Mouse (Mus musculus) mesoderm, embryonic 11.5 days (tissue): ENCODE measurements around the gene Cidec.
A peak's percentile ranks its signal among the peaks of the same experiment; 100 is the strongest.

Experiments used
- DNase-seq: peaks from one replicate; pipeline ENCODE4 v3.0.0-alpha.2; 2012; ENCODE audit warnings: low read depth, low spot score

Cidec gene

GRCm38 (mm10) chr6:113444207-113444965 is 8.8 kb upstream of the Cidec start:
- no peak for DNase-seq

- peak; percentile 19 for DNase-seq
These were observed 7.5 kb upstream of the Cidec start for GRCm38 (mm10) chr6:113443091-113443490.

GRCm38 (mm10) chr6:113442442-113443090 is 7.0 kb upstream of the Cidec start, which contains the start of gene Jagn1:
Gene Jagn1, plus strand, starts transcription at chr6:113442569.
- DNase-seq = peak; percentile 93

- DNase-seq = no peak
These were observed 6.5 kb upstream of the Cidec start for GRCm38 (mm10) chr6:113442087-113442441.

- peak; percentile 77 for DNase-seq
These were observed 5.7 kb upstream of the Cidec start for GRCm38 (mm10) chr6:113441147-113441680.

GRCm38 (mm10) chr6:113440686-113441085 is 5.1 kb upstream of the Cidec start:
- no peak for DNase-seq

- DNase-seq = no peak
These were observed 3.3 kb upstream of the Cidec start for GRCm38 (mm10) chr6:113438721-113439430.

GRCm38 (mm10) chr6:113437135-113437534 is 1.6 kb upstream of the Cidec start:
- DNase-seq = no peak

- no peak for DNase-seq
These were observed 869 bp downstream of the Cidec start for GRCm38 (mm10) chr6:113434691-113435090.

GRCm38 (mm10) chr6:113433661-113434060 is 1.9 kb downstream of the Cidec start:
- no peak for DNase-seq

- no peak for DNase-seq
These were observed 3.8 kb downstream of the Cidec start for GRCm38 (mm10) chr6:113431801-113432200.

GRCm38 (mm10) chr6:113430846-113431245 is 4.7 kb downstream of the Cidec start:
- DNase-seq = no peak

- DNase-seq = no peak
These were observed 5.6 kb downstream of the Cidec start for GRCm38 (mm10) chr6:113429965-113430364.

- DNase-seq = no peak
These were observed 7.6 kb downstream of the Cidec start for GRCm38 (mm10) chr6:113428006-113428405.

GRCm38 (mm10) chr6:113427397-113427796 is 8.2 kb downstream of the Cidec start:
- DNase-seq = peak; percentile 70

GRCm38 (mm10) chr6:113426696-113427095 is 8.9 kb downstream of the Cidec start:
- DNase-seq = no peak

- no peak for DNase-seq
These were observed 11.4 kb downstream of the Cidec start for GRCm38 (mm10) chr6:113424187-113424586.

GRCm38 (mm10) chr6:113423000-113423399 is 12.6 kb downstream of the Cidec start:
- DNase-seq = no peak

- peak; percentile 99 for DNase-seq
These were observed 16.4 kb downstream of the Cidec start, which contains the start of gene Rpusd3 for GRCm38 (mm10) chr6:113419199-113419587. Gene Rpusd3, minus strand, starts transcription at chr6:113419340.

GRCm38 (mm10) chr6:113418441-113419198 is 16.9 kb downstream of the Cidec start:
- no peak for DNase-seq

- DNase-seq = no peak
These were observed 19.1 kb downstream of the Cidec start for GRCm38 (mm10) chr6:113416416-113416815.
